Mouse (Mus musculus) induced T-regulatory cell, adult 2 months (primary cell): Measurements from ENCODE around the gene Gpam.
"Not testable (repeated sequence)": the region's sequence is repeated elsewhere in the genome, so short reads cannot be mapped to it uniquely, and the experiment has no call there.

ENCODE experiments used
- DNase-seq: peaks from one replicate; pipeline ENCODE4 v3.0.0-alpha.2; 2012; ENCODE audit warnings: low read depth

Gpam gene

GRCm38 (mm10) chr19:55127072-55127718 is at the start of gene Gpam:
Gene Gpam, minus strand, starts transcription at chr19:55127238.
- no peak for DNase-seq

- DNase-seq: no peak
These were observed 44.5 kb upstream of the Gpam start for GRCm38 (mm10) chr19:55171585-55171984.

- no peak for DNase-seq
These were observed 43.4 kb upstream of the Gpam start for GRCm38 (mm10) chr19:55170399-55170798.

GRCm38 (mm10) chr19:55169236-55169729 is 42.2 kb upstream of the Gpam start:
- DNase-seq: not testable (repeated sequence)

- DNase-seq: no peak
These were observed 41.3 kb upstream of the Gpam start for GRCm38 (mm10) chr19:55168360-55168759.

GRCm38 (mm10) chr19:55167741-55168140 is 40.7 kb upstream of the Gpam start:
- no peak for DNase-seq

GRCm38 (mm10) chr19:55166741-55167140 is 39.7 kb upstream of the Gpam start:
- no peak for DNase-seq

- no peak for DNase-seq
These were observed 38.9 kb upstream of the Gpam start for GRCm38 (mm10) chr19:55165954-55166353.

- no peak for DNase-seq
These were observed 38.3 kb upstream of the Gpam start for GRCm38 (mm10) chr19:55165183-55165865.

- no peak for DNase-seq
These were observed 37.1 kb upstream of the Gpam start for GRCm38 (mm10) chr19:55164162-55164561.

- DNase-seq: no peak
These were observed 35.2 kb upstream of the Gpam start for GRCm38 (mm10) chr19:55162271-55162670.

- DNase-seq: no peak
These were observed 32.8 kb upstream of the Gpam start for GRCm38 (mm10) chr19:55159826-55160225.

GRCm38 (mm10) chr19:55158606-55159005 is 31.6 kb upstream of the Gpam start:
- no peak for DNase-seq

GRCm38 (mm10) chr19:55157029-55157428 is 30.0 kb upstream of the Gpam start:
- DNase-seq: no peak

- DNase-seq: no peak
These were observed 25.9 kb upstream of the Gpam start for GRCm38 (mm10) chr19:55152983-55153382.

- DNase-seq: not testable (repeated sequence)
These were observed 25.2 kb upstream of the Gpam start for GRCm38 (mm10) chr19:55152274-55152673.

GRCm38 (mm10) chr19:55149646-55150045 is 22.6 kb upstream of the Gpam start:
- DNase-seq: no peak

GRCm38 (mm10) chr19:55148109-55148508 is 21.1 kb upstream of the Gpam start:
- no peak for DNase-seq

- DNase-seq: no peak
These were observed 20.5 kb upstream of the Gpam start for GRCm38 (mm10) chr19:55147568-55147967.

GRCm38 (mm10) chr19:55145136-55145535 is 18.1 kb upstream of the Gpam start:
- DNase-seq: no peak

- DNase-seq: no peak
These were observed 17.7 kb upstream of the Gpam start for GRCm38 (mm10) chr19:55144691-55145090.

- DNase-seq: no peak
These were observed 16.6 kb upstream of the Gpam start for GRCm38 (mm10) chr19:55143391-55144300.

- no peak for DNase-seq
These were observed 12.3 kb upstream of the Gpam start for GRCm38 (mm10) chr19:55139301-55139700.
